Mouse (Mus musculus): ENCODE measurements around the gene Phf7. TPM values are rescaled to one million over a fixed set of nuclear protein-coding genes. Genes with fewer than 3 reads are reported as not detected.
A peak's percentile ranks its signal among the peaks of the same experiment; 100 is the strongest.

Phf7 gene
- 13.9 and 14.0 TPM in 2 replicates for polyA plus RNA-seq (2014; fragmentation: Nextera tagmentation; extraction: Ambion mirVana)

DNA sequence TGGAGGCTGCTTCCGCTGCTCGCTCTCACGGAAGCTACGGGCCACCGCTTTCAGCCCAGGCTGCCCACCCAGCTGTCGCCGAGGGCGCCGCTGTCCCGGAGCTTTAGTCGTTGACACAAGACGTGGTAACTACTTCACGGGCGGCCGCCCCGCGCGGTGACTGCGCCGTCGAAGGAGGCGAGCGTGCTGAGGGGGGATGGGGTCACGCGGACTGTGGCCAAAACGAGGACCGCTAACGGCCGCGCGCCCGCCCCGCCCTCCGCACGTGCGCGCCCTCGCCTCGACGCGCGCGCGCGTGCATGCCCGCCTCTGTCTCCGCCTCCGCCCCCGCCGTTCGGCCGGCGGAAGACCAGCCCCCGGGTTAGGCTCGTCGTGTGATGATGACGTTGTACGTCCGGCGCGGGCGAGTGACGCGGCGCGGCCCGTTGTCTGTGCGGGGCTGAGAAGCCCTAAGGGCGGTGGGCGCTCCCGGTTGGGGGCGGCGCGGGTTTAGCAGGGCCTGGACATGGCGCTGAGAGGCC, at the start of gene Phf7, which contains the start of gene Bap1:
TSS of gene Phf7 (minus strand) at position 234 of the 521 bp plus-strand sequence.
TSS of gene Bap1 (plus strand) at position 367 of the 521 bp plus-strand sequence.
- peak within 1 kb of the TSS; percentile 98 for H3K9ac ChIP-seq (ENCODE audit: low read depth, low read length)
- peak within 1 kb of the TSS; percentile 96 for H3K4me3 ChIP-seq (ENCODE audit: low read depth, low read length)
- H3K27ac ChIP-seq (ENCODE audit: low read depth, low read length), result peak within 1 kb of the TSS; percentile 82
- WGBS, result under 1% methylated on average over 70 of the region's 75 CpGs
- H3K9me3 ChIP-seq (ENCODE audit: control insufficient read depth, low read length), result no peaks in the 10 kb centered on the region
- ATAC-seq (ENCODE audit: low FRiP score) (peak; percentile 92), DNase-seq (ENCODE audit: low spot score) (peak; percentile 99)
- peak within 1 kb of the TSS; percentile 80 for H3K4me2 ChIP-seq (replicated peaks; ENCODE audit: low read depth, low read length)
- no peaks in the 10 kb centered on the region for H3K27me3 ChIP-seq (ENCODE audit: control insufficient read depth, insufficient read depth, low read length)
- no peaks in the 10 kb centered on the region; the same call in 1 of the 2 replicates for H3K4me1 ChIP-seq (replicated peaks; ENCODE audit: control insufficient read depth, insufficient read depth, low read length)
- H3K36me3 ChIP-seq (ENCODE audit: control insufficient read depth, insufficient read depth, low read length), result peaks cover 4% of the 10 kb centered on the region; the same call in 1 of the 2 replicates

- Histone ChIP-seq H3K4me2 (replicated peaks; ENCODE audit: low read depth, low read length) (no peak overlapping the region), H3K27ac (ENCODE audit: low read depth, low read length) (no peak overlapping the region), H3K27me3 (ENCODE audit: control insufficient read depth, insufficient read depth, low read length) (no peaks in the 10 kb centered on the region), H3K4me1 (replicated peaks; ENCODE audit: control insufficient read depth, insufficient read depth, low read length) (no peaks in the 10 kb centered on the region), H3K9me3 (ENCODE audit: control insufficient read depth, low read length) (no peaks in the 10 kb centered on the region), H3K4me3 (ENCODE audit: low read depth, low read length) (no peak overlapping the region), H3K36me3 (ENCODE audit: control insufficient read depth, insufficient read depth, low read length) (no peaks in the 10 kb centered on the region), H3K9ac (ENCODE audit: low read depth, low read length) (no peak overlapping the region)
- DNase-seq (ENCODE audit: low spot score) (no peak), ATAC-seq (ENCODE audit: low FRiP score) (no peak)
- 92% methylated on average over 8 of the region's 8 CpGs for WGBS
Observed at GRCm38 (mm10) chr14:31285728-31286127, 34.6 kb upstream of the Phf7 start.

DNA sequence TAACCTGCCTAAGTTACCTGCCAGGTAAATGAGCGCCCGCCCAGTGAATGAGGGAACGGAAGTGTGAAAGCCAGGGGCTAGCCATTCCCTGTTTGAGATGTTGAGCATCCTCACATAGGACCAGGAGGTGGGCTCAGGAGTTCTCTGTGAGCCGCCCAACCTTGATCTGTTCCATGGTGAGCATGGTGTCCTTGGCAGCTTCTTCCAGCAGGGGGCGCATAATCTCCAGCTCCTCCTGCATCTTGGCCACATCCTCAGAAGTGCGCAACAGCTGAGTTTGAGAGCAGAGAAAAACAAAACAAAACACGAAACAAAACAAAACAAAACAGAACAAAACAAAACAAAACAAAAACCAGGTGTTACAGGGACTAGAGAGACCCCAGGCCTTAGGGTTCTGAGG, 21.0 kb upstream of the Phf7 start:
- no peak for ATAC-seq (ENCODE audit: low FRiP score)
- no peaks in the 10 kb centered on the region for H3K36me3 ChIP-seq (ENCODE audit: control insufficient read depth, insufficient read depth, low read length)
- DNase-seq (ENCODE audit: low spot score), result peak; percentile 87
- H3K27ac ChIP-seq (ENCODE audit: low read depth, low read length), result no peak overlapping the region
- no peaks in the 10 kb centered on the region for H3K27me3 ChIP-seq (ENCODE audit: control insufficient read depth, insufficient read depth, low read length)
- H3K9me3 ChIP-seq (ENCODE audit: control insufficient read depth, low read length), result no peaks in the 10 kb centered on the region
- H3K9ac ChIP-seq (ENCODE audit: low read depth, low read length), result no peak overlapping the region
- H3K4me3 ChIP-seq (ENCODE audit: low read depth, low read length), result no peak overlapping the region
- H3K4me1 ChIP-seq (replicated peaks; ENCODE audit: control insufficient read depth, insufficient read depth, low read length), result peaks cover 13% of the 10 kb centered on the region
- WGBS, result 26% methylated on average over 7 of the region's 7 CpGs
- H3K4me2 ChIP-seq (replicated peaks; ENCODE audit: low read depth, low read length), result no peak overlapping the region

DNA sequence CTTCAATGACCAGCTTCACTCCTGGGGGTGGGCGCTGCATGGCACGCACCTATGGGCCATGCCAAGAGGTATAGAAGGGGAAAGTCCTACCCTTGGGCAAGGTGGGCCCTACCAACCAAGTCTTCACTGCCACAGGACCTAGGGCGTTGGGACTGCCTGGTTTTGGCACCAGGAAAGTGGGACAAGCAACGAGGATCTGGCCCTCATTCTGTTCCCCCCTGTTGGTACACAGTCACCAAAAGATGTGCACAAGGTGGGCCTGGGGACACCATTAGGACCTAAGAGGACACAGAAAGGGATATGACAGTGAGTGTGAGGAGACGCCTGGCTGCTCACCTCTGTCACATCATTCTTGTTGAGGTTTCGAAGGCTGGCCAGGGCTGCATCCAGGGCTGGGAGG, 20.0 kb upstream of the Phf7 start:
- H3K4me1 ChIP-seq (replicated peaks; ENCODE audit: control insufficient read depth, insufficient read depth, low read length), result peaks cover 13% of the 10 kb centered on the region
- H3K4me2 ChIP-seq (replicated peaks; ENCODE audit: low read depth, low read length), result no peak overlapping the region
- H3K36me3 ChIP-seq (ENCODE audit: control insufficient read depth, insufficient read depth, low read length), result no peaks in the 10 kb centered on the region
- no peaks in the 10 kb centered on the region for H3K9me3 ChIP-seq (ENCODE audit: control insufficient read depth, low read length)
- H3K27ac ChIP-seq (ENCODE audit: low read depth, low read length), result no peak overlapping the region
- no peak for ATAC-seq (ENCODE audit: low FRiP score)
- no peak overlapping the region for H3K4me3 ChIP-seq (ENCODE audit: low read depth, low read length)
- no peak for DNase-seq (ENCODE audit: low spot score)
- no peak overlapping the region for H3K9ac ChIP-seq (ENCODE audit: low read depth, low read length)
- no peaks in the 10 kb centered on the region for H3K27me3 ChIP-seq (ENCODE audit: control insufficient read depth, insufficient read depth, low read length)
- 93% methylated on average over 6 of the region's 6 CpGs for WGBS

DNA sequence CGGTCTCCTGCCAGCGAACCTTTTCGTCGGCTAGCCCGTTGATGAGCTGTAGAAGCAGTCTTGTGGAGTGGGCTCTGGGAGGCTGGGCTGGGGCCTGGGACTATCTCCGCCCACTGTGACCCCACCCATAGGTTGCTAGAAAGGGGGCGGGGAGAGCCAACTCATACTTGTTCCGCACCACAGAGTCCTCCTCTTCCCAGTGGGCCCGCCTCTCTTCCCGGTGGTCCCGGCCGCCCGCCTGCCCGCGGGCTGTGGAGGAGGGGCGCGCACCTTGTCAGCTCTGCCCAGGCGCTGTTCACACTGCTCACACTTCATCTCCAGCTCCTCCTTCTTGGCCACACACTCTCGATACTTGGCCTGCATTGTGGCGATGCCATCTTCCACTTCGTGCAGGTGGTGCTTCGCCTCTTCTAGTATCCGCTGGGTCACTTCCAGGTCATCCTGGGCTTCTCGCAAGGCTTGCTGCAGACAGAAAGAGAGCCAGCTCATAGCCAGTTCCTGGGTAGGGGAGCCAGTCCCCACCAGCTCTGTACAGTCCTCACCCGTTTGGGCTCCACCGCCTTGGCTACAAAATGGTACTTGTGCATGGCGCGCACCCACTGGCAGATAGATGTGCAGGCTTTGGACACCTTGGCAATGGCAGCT, 18.5 kb upstream of the Phf7 start:
- Histone ChIP-seq H3K4me2 (replicated peaks; ENCODE audit: low read depth, low read length) (peak overlapping the region; percentile 48), H3K36me3 (ENCODE audit: control insufficient read depth, insufficient read depth, low read length) (no peaks in the 10 kb centered on the region), H3K4me1 (replicated peaks; ENCODE audit: control insufficient read depth, insufficient read depth, low read length) (peaks cover 13% of the 10 kb centered on the region), H3K27ac (ENCODE audit: low read depth, low read length) (peak overlapping the region; percentile 37; the same call in 1 of the 2 replicates), H3K4me3 (ENCODE audit: low read depth, low read length) (peak overlapping the region; percentile 16), H3K9ac (ENCODE audit: low read depth, low read length) (peak overlapping the region; percentile 20; the same call in 1 of the 2 replicates), H3K9me3 (ENCODE audit: control insufficient read depth, low read length) (no peaks in the 10 kb centered on the region), H3K27me3 (ENCODE audit: control insufficient read depth, insufficient read depth, low read length) (no peaks in the 10 kb centered on the region)
- ATAC-seq (ENCODE audit: low FRiP score) (peak; percentile 77), DNase-seq (ENCODE audit: low spot score) (peak; percentile 80)
- 16% methylated on average over 28 of the region's 28 CpGs for WGBS

DNA sequence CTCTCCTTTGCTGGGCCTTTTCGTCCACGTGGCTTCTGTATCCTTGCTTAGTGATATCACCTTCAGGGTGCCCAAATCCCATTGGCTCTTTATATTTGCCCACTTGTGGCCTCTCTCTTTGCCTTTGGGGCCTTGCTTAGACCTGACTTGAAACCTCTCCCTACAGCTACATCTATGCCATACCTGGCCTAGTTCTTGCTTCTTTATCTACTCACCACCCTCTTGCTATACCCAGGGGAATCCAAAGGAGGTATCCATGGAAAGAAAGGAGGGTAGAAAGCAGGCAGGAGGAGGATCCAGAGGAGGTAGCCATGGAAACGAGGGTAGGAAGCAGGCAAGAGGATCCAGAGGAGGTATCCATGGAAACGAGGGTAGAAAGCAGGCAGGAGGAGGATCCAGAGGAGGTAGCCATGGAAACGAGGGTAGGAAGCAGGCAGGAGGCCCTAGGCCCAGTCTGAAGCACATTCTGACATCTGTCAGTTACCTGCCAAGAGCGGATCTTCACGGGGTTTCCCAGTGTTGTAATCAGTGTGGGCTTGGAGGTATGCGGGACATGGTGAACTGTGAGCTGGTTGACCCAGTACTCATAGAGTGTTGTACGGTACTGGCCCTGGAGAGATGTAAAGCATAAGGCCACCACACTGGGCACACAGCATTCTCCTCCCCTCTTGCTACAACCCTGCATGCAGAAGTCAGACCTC, 17.3 kb upstream of the Phf7 start:
- WGBS, result 46% methylated on average over 9 of the region's 9 CpGs

DNA sequence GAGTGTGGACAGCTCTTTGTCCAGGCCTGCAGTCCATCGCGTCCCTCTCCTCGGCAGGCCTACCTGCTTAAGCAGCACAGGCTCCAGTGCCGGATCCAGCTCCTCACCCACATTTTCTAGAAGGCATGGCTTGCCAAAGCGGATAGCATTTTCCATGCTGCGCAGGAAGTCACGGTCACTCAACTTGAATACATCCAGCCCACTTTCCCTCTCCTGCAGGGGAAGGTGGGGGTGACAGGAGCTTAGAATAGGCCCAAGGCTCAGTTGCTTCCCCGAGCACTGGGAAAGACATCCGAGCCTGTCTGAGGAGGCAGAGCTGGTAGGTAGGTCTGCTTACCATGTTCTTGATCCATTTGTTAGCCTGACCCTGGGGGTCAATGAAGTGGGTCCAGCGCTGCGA, 16.5 kb upstream of the Phf7 start:
- Histone ChIP-seq H3K9ac (ENCODE audit: low read depth, low read length) (no peak overlapping the region), H3K4me2 (replicated peaks; ENCODE audit: low read depth, low read length) (no peak overlapping the region), H3K4me1 (replicated peaks; ENCODE audit: control insufficient read depth, insufficient read depth, low read length) (peaks cover 13% of the 10 kb centered on the region), H3K27me3 (ENCODE audit: control insufficient read depth, insufficient read depth, low read length) (no peaks in the 10 kb centered on the region), H3K36me3 (ENCODE audit: control insufficient read depth, insufficient read depth, low read length) (no peaks in the 10 kb centered on the region), H3K9me3 (ENCODE audit: control insufficient read depth, low read length) (no peaks in the 10 kb centered on the region), H3K27ac (ENCODE audit: low read depth, low read length) (no peak overlapping the region), H3K4me3 (ENCODE audit: low read depth, low read length) (no peak overlapping the region)
- no peak for ATAC-seq (ENCODE audit: low FRiP score)
- DNase-seq (ENCODE audit: low spot score), result no peak
- WGBS, result 76% methylated on average over 11 of the region's 11 CpGs

More for the DNA sequence above, 17.3 kb upstream of the Phf7 start:
- no peak overlapping the region for H3K9ac ChIP-seq (ENCODE audit: low read depth, low read length)
- ATAC-seq (ENCODE audit: low FRiP score), result peak; percentile 66
- peak overlapping the region; percentile 37; the same call in 1 of the 2 replicates for H3K27ac ChIP-seq (ENCODE audit: low read depth, low read length)
- peaks cover 13% of the 10 kb centered on the region for H3K4me1 ChIP-seq (replicated peaks; ENCODE audit: control insufficient read depth, insufficient read depth, low read length)
- no peak overlapping the region for H3K4me2 ChIP-seq (replicated peaks; ENCODE audit: low read depth, low read length)
- no peak overlapping the region for H3K4me3 ChIP-seq (ENCODE audit: low read depth, low read length)
- DNase-seq (ENCODE audit: low spot score), result peak; percentile 57
- H3K36me3 ChIP-seq (ENCODE audit: control insufficient read depth, insufficient read depth, low read length), result no peaks in the 10 kb centered on the region
- no peaks in the 10 kb centered on the region for H3K9me3 ChIP-seq (ENCODE audit: control insufficient read depth, low read length)
- no peaks in the 10 kb centered on the region for H3K27me3 ChIP-seq (ENCODE audit: control insufficient read depth, insufficient read depth, low read length)

DNA sequence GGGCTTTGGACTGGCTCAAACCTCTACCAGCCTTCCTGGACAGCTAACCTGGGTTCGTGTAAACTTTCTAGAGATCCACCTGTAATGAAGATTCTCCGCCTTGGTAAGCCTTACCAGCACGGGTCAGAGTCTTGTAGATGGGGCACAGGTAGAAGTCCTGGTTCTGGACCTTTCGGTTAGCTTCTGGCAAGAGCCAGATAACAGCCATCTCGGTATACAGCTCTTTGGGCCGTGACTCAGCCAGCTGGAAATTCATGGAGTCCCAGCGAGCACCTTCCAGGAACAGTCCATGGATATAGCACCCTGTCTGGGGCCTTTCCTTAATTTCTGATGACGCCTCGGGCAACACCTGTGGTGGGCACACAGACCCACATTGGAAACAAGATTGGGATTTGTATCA, 9.8 kb upstream of the Phf7 start:
- Histone ChIP-seq H3K36me3 (ENCODE audit: control insufficient read depth, insufficient read depth, low read length) (peaks cover 27% of the 10 kb centered on the region), H3K4me3 (ENCODE audit: low read depth, low read length) (no peak overlapping the region), H3K9ac (ENCODE audit: low read depth, low read length) (no peak overlapping the region), H3K27ac (ENCODE audit: low read depth, low read length) (no peak overlapping the region), H3K4me2 (replicated peaks; ENCODE audit: low read depth, low read length) (no peak overlapping the region), H3K27me3 (ENCODE audit: control insufficient read depth, insufficient read depth, low read length) (no peaks in the 10 kb centered on the region), H3K9me3 (ENCODE audit: control insufficient read depth, low read length) (no peaks in the 10 kb centered on the region), H3K4me1 (replicated peaks; ENCODE audit: control insufficient read depth, insufficient read depth, low read length) (no peaks in the 10 kb centered on the region)
- ATAC-seq (ENCODE audit: low FRiP score) (no peak), DNase-seq (ENCODE audit: low spot score) (no peak)
- 93% methylated on average over 9 of the region's 9 CpGs for WGBS

All from hindbrain, embryonic 11.5 days (tissue).